Comparison of ENCODE assay signal across 8 mouse cellular contexts in the genomic region with DNA sequence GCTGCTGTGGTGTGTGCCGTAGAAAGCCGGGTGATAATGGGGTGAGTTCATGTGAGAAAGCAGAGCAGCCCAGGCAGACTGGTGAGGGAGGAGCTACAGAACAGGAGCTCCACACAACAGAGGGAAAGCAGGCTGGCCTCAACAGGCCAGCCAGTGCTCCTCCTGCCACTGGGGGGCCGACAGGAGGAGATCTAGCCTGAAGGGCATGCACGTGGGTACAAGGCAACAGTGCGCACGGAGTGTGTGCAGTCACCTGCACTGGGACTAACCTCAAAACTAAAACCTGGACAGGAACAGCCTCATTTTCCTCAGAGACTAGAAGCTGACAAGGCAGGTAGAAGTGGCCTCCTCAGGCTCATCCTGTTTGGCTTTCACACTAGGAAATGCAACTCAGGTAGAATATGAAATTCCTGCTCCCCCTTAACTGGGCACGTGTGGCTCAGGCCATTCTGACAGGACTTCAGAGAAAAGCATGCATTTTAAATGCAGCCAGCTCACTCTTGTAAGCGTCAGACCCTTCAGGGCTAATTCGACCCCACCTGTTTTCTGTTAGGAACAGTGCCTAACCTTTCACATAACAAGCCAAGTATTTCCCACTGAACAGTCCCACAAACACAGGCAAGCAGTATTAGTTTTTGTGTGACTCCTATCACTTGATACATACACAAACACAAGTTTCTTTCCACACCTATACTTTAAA. TPM values are rescaled to one million over a fixed set of nuclear protein-coding genes. Genes with fewer than 3 reads are reported as not detected.
DNase-seq lines count a peak whose midpoint lies in the region; ATAC-seq lines count a peak whose summit lies in the region.

No protein-coding gene starts in this region.

- peaks cover 26% of the 10 kb centered on the region for H3K4me1 ChIP-seq in hindbrain, embryonic 12.5 days
- H3K4me1 ChIP-seq in hindbrain, embryonic 10.5 days (replicated peaks): peaks cover 46% of the 10 kb centered on the region
- peaks cover 57% of the 10 kb centered on the region for H3K4me1 ChIP-seq in embryonic facial prominence, embryonic 10.5 days

- ATAC-seq in hindbrain, embryonic 12.5 days (ENCODE audit: low FRiP score): 0 out of 2 replicates have a peak, but pooled peaks have one; percentile 14
- ATAC-seq in megakaryocyte-erythroid progenitor cell, adult 5-6 weeks (replicated peaks; ENCODE audit: low FRiP score, low TSS enrichment, poor library complexity, severe bottlenecking): peak; percentile 75

- no peak overlapping the region for H3K4me3 ChIP-seq in hindbrain, embryonic 12.5 days
- no peak overlapping the region for H3K4me3 ChIP-seq in hindbrain, embryonic 10.5 days
- H3K4me3 ChIP-seq in embryonic facial prominence, embryonic 10.5 days: 0 out of 2 replicates have a peak overlapping the region, but pooled peaks have one; percentile 8

- WGBS in hindbrain, embryonic 12.5 days: 53% methylated on average over 9 of the region's 9 CpGs
- 53% methylated on average over 9 of the region's 9 CpGs for WGBS in hindbrain, embryonic 10.5 days
- WGBS in embryonic facial prominence, embryonic 10.5 days: 35% methylated on average over 9 of the region's 9 CpGs

- no peak overlapping the region for H3K4me2 ChIP-seq in hindbrain, embryonic 12.5 days (replicated peaks)

- no peak overlapping the region; the same call in 1 of the 2 replicates for H3K27ac ChIP-seq in hindbrain, embryonic 12.5 days
- no peak overlapping the region for H3K27ac ChIP-seq in hindbrain, embryonic 10.5 days
- H3K27ac ChIP-seq in embryonic facial prominence, embryonic 10.5 days (replicated peaks): peak overlapping the region; percentile 54

- no peaks in the 10 kb centered on the region for H3K27me3 ChIP-seq in hindbrain, embryonic 12.5 days
- no peaks in the 10 kb centered on the region for H3K27me3 ChIP-seq in hindbrain, embryonic 10.5 days (ENCODE audit: insufficient read depth, poor library complexity, severe bottlenecking)
- no peaks in the 10 kb centered on the region for H3K27me3 ChIP-seq in embryonic facial prominence, embryonic 10.5 days (replicated peaks; ENCODE audit: low read depth, poor library complexity, severe bottlenecking)

- DNase-seq in hindbrain, embryonic 10.5 days (ENCODE audit: low spot score): no peak
- peak; percentile 50 for DNase-seq in embryonic facial prominence, embryonic 10.5 days (ENCODE audit: low spot score)
- DNase-seq in kidney, adult 18-20 months: peak; percentile 51
- DNase-seq in spleen, postnatal 36 days (ENCODE audit: low spot score in 2 of 2): no peak
- DNase-seq in right cerebral cortex, postnatal 4 days: no peak
- DNase-seq in Muller cell, postnatal 12 days (ENCODE audit: inconsistent ontology term): no peak

- H3K36me3 ChIP-seq in hindbrain, embryonic 12.5 days: peaks cover 43% of the 10 kb centered on the region
- peaks cover 57% of the 10 kb centered on the region for H3K36me3 ChIP-seq in hindbrain, embryonic 10.5 days
- peaks cover 62% of the 10 kb centered on the region for H3K36me3 ChIP-seq in embryonic facial prominence, embryonic 10.5 days (replicated peaks)

- no peaks in the 10 kb centered on the region for H3K9me3 ChIP-seq in hindbrain, embryonic 12.5 days (replicated peaks)
- H3K9me3 ChIP-seq in hindbrain, embryonic 10.5 days: no peaks in the 10 kb centered on the region
- H3K9me3 ChIP-seq in embryonic facial prominence, embryonic 10.5 days: no peaks in the 10 kb centered on the region

- no peak overlapping the region for H3K9ac ChIP-seq in hindbrain, embryonic 12.5 days

RNA-seq across cellular contexts. Expression of a gene that starts 5.9 kb away (rescaled TPM):
- 34.1 and 35.9 TPM in 2 replicates for polyA plus RNA-seq in hindbrain, embryonic 12.5 days (2016; fragmentation: Nextera tagmentation; extraction: Ambion mirVana)
- 34.1 and 39.3 TPM in 2 replicates for polyA plus RNA-seq in hindbrain, embryonic 10.5 days (2016; fragmentation: Nextera tagmentation; extraction: Ambion mirVana)
- 43.6 and 46.9 TPM in 2 replicates for polyA plus RNA-seq in embryonic facial prominence, embryonic 10.5 days (2016; fragmentation: Nextera tagmentation; extraction: Ambion mirVana)
- total RNA-seq in megakaryocyte-erythroid progenitor cell, adult 5-6 weeks (2014; fragmentation: Nextera tagmentation): 22.6 and 22.7 TPM in 2 replicates
- total RNA-seq in megakaryocyte-erythroid progenitor cell, adult 5-6 weeks (2017): 24.9 and 25.7 TPM in 2 replicates

RNA-seq across cellular contexts. Expression of a gene that starts 42.1 kb away (rescaled TPM):
- 271 and 302 TPM in 2 replicates for polyA plus RNA-seq in hindbrain, embryonic 12.5 days (2016; fragmentation: Nextera tagmentation; extraction: Ambion mirVana)
- 208 and 216 TPM in 2 replicates for polyA plus RNA-seq in hindbrain, embryonic 10.5 days (2016; fragmentation: Nextera tagmentation; extraction: Ambion mirVana)
- 198 and 205 TPM in 2 replicates for polyA plus RNA-seq in embryonic facial prominence, embryonic 10.5 days (2016; fragmentation: Nextera tagmentation; extraction: Ambion mirVana)
- 69.5 and 81.8 TPM in 2 replicates for total RNA-seq in megakaryocyte-erythroid progenitor cell, adult 5-6 weeks (2014; fragmentation: Nextera tagmentation)
- 61.2 and 68.1 TPM in 2 replicates for total RNA-seq in megakaryocyte-erythroid progenitor cell, adult 5-6 weeks (2017)

Comparison
In these comparisons a context has a peak if more than half of its experiments do, and no peak if none do; other contexts are left out.
1. DNase-seq: peak in embryonic facial prominence, embryonic 10.5 days (single experiment) and kidney, adult 18-20 months (single experiment); none in hindbrain, embryonic 10.5 days (single experiment), spleen, postnatal 36 days (0 of 2), right cerebral cortex, postnatal 4 days (single experiment) and Muller cell, postnatal 12 days (single experiment).